Mouse (Mus musculus): ENCODE measurements around the gene C87436.

Gene C87436

DNA sequence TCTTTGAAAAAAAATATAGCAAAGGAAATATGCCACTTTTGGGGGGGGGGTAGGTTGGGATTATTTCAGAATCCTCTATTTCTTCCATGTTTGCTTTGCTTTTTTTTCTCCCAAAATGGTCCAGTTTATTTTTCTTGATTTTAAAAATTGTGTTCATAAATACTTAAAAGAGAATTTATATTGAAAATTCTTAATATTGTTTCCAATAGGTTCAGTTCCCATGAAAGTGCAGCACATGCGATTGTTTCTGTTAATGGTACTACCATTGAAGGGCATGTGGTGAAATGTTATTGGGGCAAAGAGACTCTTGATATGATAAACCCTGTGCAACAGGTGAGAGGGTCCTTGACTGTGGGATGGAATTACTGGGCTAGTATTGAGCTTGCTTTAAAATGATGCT is 11.8 kb upstream of the C87436 start, which contains the start of gene Gm44790:
Gene Gm44790, plus strand, starts transcription at position 301 of the 400 bp plus-strand sequence.
- DNase-seq (ENCODE audit: low spot score in 2 of 2): no peak

DNA sequence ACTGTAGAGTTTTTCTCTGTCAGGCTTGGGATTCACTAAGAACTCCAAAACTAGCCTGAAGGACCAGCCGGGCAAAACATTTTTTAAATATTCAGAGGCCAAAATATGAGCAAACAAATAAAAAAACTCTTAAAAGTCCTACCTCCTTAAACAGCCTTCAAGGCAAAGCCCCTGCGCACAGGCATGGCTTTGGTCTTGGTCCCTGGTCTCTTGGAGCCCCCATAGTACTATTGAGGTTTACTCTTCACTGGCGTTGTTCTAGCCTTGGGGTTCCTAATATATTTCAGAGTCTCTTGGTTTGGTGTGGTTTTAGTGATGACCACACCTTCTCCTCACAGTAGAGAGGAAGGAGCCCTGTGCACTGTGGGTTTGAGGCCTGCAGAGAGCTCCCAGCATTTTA is 6.6 kb upstream of the C87436 start:
- no peak for DNase-seq (ENCODE audit: low spot score in 2 of 2)

DNA sequence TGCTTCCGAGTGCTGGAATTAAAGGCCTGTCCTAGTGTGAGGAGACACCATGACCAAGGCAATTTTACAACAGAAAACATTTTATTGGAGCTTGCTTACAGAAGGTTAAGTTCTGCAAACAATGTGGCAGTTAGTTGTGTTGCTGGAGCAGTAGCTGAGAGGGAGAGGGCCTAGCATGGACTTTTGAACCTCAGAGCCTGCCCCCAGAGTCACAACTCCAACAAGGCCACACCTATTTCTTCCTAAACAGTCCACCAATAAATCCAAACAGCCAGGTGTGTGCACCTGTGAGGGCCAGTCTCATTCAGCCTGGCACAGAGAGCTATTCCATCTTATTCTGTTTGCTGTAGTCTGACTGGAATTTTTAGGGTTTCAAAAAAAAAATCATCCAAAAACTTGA is 4.5 kb upstream of the C87436 start:
- DNase-seq (ENCODE audit: low spot score in 2 of 2): no peak

DNA sequence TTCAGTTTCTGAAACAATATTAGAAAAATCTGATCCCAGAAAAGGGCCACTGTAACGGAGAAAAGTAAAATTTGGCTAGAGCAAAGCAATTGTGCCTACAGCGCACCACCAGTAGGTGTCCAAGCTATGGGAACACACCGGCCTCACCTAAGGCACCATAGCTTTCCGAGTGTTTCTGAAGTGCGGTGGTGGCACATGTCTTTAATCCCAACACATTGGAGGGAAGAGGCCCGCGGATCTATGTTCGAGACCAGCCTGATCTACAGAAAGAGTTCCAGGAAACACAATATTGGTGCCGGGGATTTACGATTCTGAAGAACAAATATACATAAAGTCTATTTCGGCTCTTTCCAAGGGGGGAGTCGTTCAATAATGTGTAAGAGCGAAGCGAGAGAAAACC is 463 bp upstream of the C87436 start:
- DNase-seq (ENCODE audit: low spot score in 2 of 2): peak; percentile 44 to 51

DNA sequence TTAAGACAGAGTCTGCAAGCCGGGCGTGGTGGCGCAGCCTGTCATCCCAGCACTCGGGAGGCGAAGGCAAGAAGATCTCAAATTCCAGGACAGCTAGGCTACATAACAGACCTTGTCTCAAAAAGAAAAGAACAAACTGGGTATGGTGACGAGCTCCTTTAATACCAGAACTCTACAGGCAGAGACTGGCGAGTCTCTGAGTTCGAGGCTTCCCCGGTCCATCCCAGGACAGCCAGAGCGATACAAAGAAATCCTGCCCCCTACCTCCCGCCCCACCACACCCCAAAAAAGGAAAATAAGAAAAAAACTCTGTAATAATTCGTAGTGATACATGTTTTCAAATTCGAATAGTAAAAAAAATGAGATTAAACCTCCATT is 934 bp downstream of the C87436 start:
- no peak for DNase-seq (ENCODE audit: low spot score in 2 of 2)

DNA sequence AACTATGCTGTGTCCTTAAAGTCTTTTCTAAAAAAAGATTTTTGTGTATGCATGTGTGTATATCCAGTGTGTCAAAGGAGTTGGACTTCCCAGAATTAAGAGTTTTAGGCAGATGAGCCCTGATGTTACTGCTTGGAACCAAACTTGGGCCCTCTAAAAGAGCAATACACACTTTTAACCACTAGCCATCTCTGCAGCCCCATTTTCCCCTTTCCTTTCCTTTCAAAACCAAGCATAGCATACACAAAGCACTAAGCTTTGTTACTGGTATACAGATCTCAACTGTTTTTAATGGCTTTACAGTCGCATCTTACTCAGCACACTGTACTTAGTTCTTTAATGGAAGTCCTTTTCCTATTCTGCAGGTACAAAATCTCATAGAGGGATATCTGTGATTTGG is 1.4 kb downstream of the C87436 start:
- no peak for DNase-seq (ENCODE audit: low spot score in 2 of 2)

DNA sequence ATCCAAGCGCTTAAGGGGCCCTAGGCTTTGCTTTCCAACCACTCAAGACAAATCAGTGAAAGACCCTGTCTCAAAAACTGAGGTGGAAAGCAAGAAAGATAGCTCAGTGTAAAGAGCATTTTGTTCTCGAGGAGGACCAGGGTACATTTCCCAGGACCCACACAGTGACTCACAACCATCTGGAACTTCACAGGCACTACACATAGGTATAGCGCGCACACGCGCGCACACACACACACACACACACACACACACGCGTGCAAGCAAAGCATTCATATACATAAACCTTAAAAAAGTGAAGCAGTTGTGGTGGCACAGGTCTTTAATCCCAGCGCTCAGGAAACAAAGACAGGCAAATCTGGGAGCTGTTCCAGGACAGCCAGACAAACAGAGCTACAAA is 3.4 kb downstream of the C87436 start:
- DNase-seq (ENCODE audit: low spot score in 2 of 2): no peak

DNA sequence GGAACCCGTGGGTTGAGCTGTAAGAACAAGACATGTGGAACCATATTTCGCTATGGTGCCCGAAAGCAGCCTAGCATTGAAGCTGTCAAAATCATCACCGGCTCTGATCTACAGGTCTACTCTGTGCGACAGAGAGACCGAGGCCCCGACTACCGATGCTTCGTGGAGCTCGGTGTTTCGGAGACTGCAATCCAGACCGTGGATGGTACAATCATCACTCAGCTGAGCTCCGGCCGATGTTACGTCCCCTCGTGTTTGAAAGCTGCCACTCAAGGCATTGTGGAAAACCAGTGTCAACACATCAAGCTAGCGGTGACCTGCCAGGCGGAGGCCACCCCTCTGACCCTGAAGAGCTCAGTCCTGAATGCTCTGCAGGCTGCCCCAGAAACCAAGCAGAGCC is 7.4 kb downstream of the C87436 start:
- DNase-seq (ENCODE audit: low spot score in 2 of 2): no peak

DNA sequence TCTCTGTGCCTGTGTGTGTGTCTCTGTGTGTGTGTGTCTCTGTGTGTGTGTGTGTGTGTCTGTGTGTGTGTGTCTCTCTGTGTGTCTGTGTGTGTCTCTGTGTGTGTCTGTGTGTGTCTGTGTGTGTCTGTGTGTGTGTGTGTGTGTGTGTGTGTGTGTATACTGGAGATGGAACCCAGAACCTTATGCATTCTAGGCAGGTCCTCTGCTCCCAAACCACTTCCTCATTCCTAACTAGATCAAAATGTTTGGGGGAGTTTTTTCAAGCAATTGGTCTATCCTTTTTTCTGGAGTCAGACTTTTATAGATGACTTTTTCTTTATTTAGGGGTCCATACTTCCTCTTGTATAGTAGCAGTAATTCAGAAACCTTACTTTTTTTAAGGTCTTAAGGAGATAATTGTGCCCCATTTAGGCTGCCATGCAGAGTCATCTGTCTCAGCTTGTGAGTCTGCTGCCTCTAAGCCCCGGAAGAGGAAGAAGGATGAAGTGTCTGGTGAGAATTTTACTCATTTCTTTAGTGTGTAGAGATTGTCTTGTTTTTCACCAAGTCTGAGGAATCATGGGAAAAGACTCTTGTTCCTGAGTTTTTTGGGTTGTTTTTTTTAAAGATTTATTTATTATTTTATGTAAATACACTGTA is 8.9 kb downstream of the C87436 start:
- DNase-seq (ENCODE audit: low spot score in 2 of 2): no peak

DNA sequence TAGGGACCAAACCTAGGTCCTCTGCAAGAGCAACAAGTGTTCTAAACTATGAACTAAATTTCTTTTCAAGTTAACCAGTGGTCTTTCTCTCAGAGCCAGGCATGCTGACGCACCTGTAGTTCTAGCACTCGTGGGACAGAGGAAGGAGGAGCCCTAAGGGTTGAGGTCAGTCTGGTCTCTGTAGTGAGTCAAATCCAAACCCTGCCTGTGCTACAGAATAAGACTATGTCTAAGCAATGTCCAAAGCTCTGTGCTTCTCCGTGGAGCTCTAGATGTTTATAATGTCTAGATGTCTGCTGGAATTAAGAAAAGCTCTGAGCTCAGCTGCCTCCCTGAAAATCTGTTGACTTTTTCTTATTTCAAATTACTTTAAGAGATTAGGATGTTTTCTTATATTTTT is 18.6 kb downstream of the C87436 start:
- DNase-seq (ENCODE audit: low spot score in 2 of 2): no peak

DNA sequence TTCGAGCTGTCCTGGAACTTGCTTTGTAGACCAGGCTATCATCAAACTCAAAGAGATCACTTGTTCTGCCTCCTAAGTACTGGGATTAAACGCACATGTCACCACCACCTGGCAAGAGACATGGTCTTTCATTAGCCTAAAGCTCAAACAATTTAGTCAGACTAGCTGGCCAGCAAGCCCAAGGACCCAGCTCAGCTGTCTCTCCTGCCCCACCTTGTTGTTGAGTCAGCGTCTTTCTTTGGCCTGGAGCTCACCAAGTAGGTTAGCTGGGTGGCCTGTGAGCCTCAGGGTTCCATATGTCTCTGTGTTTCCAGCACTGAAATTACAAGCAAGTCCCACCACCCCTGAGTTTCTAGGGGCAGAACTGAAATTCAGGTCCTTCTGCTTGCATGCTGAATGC is 24.9 kb downstream of the C87436 start:
- DNase-seq (ENCODE audit: low spot score in 2 of 2): no peak

DNA sequence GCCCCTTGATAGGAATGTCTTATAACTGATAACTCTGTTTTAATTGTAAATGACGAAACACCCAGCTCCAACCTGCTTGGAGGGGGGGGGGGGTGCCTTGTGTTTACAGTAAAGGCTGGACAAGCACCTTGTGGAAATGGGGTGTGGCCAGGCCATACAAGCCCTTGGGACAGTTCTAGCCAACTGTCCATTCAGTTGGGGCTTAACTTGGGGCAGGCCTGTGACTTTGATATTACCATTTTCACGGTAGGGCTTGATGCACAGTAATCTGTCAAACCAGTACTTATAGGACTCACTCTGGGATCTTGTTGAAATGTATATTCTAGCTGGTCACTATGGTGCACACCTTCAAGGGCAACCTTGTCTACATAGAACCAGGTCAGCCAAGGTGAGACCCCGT is 33.1 kb downstream of the C87436 start:
- DNase-seq (ENCODE audit: low spot score in 2 of 2): peak in 1 of 2 experiments; percentile 21

DNA sequence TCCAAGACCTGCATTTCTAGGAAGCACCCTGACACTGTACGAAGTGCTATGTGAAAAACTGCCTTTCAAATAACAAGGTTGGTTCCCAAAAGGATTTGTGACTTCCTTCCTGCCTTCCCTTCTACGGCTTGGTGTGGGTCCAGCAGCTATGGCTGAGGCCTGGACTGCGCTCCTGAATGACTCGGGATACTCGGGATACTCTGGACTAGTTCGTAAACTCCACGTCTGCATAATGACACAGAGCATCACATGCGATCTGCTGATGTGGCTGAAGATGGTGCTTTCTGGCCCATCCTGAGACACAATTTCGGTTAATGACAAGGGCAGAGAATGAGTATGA is 33.6 kb downstream of the C87436 start:
- DNase-seq (ENCODE audit: low spot score in 2 of 2): peak in 1 of 2 experiments; percentile 6

DNA sequence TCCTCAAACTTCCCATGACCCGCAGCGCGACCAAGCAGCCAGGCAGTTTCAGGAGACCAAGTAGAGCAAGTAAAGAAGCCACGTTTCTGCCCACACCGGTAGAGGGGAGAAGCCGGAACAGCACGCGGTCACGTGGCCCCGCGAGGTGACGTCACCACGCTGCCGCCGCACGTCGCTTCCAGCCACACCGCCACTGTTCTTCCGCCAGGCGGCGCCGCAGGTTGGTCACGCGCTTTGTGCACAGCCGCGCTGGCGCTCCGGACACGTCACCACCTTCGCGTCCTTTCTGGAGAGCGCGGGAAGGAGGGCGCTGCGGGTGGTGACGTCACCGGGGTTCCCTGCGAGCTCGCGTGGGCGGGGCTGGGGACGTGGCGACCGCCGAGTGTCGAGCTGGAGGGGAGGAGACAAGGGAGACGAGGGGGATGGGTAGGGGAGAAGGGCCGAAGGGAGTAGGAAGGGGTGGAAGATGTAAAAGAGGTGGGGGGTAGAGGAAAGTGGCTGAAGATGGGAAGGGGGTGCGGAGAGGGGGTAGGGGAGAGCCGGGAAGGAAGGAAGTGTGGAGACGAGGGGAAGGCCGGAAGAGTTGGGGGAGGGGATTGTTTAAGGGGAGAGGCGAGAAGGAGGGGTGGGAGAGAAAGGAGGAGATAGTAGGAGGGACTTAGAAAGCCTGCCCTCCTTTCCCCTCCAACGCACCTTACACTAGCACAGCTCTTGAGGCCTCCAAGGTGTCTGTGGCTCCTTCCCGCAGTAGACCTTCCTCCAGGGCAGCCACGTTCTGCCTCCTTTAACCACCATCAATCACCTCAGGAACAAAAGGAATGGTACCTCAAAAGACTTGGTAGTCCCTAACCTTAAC is 34.2 kb downstream of the C87436 start:
- peak; percentile 100 for DNase-seq (ENCODE audit: low spot score in 2 of 2)

DNA sequence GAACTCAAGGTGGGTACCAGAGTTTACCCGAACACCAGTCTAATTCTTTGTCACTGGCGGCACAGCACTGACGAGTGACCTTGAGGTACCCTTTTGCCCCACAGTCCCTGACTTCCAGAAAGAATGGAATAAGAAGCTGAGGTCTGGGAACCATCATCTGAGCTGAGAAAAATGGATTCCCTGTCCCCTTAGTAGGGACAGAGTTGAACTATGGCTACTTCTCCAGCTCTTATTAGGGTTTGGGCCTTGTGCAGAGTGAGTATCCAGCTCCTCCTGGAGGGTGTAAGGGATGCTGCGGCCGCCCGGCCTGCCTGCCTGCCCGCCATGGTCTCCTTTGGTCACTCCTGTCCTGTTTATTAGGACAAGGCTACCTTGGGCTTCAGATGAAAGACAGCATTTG is 34.9 kb downstream of the C87436 start:
- peak in 1 of 2 experiments; percentile 18 for DNase-seq (ENCODE audit: low spot score in 2 of 2)

DNA sequence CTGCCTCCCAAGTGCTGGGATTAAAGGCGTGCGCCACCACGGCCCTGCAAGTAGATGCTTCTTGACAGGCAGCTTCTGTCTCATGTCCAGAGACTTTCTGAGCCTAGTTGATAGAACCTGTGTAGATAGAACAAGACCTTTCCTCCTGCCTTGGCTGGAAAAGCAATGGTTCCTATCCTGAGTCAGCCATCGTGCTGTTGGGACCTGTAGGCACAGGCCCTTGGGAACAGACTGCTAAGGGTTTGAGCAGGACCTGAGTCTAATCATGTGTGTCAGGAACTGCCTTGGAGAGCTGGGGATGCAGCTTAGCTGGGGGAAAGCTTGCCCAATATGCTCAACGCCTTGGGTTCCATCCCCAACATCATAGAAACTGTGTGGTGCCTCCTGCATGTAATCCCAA is 35.9 kb downstream of the C87436 start:
- DNase-seq (ENCODE audit: low spot score in 2 of 2): no peak

DNA sequence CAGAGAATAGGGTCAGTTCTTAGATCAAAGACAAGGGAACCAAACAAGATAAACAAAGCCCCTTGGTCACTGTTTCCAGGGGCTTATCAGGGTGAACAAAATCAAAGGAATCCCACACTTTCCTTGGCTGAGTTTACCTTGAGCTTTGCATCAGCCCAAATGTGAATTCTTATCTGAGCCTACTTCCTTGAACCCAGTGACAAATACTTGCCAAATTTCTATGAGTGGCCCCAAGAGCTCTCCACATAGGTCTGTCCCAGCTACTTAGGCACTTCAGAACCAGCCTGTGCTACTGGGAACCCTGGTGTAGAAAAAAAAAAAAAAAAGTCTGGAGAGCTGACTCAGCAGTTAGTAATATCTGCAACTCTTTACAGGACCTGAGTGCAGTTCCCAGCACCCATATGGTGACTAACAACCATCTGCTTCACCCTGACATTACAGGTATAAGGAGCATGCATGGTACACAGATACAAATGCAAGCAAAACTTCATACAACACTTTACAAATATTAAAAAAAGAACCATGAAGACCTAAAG is 36.5 kb downstream of the C87436 start:
- no peak for DNase-seq (ENCODE audit: low spot score in 2 of 2)

DNA sequence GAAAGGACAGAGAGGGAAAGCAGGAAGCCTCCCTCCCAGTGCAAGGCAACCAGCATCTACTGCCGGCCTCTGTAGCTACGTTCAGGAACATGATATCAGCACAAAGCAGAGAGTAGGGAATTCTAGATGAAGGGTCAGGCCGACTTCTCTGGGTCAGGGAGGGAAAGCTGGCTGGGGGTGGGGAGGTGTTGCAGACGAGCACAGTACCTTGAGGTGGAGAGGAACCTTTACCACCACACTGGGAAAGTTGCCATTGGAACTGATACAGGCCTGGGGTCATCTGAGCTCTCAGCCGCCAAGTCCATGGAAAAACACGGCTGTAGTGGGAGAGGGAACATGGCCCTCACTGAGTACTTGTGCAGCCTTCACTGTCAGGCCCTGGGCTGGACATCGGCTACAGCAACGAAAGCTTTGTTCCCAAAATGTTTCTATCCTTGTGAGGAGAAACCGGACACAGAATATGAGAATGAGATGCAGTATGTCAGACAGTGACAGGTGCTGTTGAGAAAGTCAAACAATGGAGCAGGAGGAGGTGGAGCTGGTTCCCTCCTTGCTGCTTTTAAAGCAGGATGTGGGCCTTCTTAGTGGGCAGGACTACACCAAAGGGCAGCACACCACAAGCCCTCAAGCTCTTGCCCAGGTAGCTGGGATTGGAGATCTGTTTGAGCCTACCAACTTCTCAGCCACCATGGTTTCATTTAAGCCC is 37.4 kb downstream of the C87436 start:
- DNase-seq (ENCODE audit: low spot score in 2 of 2): no peak

DNA sequence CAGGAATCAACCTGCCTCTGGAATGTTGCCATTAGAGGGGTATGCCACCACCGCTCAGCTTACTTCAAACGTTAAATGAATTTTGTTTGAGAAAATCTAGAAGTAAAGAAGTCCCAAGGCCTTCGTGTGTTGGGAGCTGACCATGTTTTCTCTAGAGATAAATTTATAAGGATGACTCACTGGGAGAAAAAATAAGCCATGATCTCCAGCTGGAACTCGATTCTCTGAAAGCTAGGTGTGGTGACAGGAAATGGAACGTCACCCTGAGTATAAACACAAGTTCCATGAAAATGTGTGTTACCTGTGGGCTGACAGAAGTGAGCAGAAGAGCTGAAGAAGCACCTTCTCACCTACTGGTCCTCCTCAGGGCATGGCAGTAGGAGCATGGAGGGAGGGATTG is 38.8 kb downstream of the C87436 start:
- no peak for DNase-seq (ENCODE audit: low spot score in 2 of 2)

DNA sequence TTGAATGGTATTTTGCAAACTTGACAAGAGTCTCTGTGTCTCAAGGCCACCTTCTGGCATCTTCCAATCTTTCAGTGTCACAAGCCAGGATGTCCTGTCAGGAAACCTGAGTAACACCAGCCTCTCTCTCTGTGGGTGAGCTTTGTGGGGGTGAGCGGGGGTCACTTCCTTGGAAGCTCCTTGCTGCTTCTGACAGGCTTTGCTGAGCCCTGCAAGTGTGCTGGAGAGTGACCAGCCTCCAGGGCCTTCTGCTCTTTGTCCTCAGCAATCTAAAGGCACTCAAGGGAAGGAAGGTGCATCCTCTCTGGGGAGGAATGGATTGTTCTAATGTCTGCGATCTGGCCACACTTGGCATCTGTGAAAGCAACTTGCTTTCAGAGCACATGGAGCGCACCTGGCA is 41.1 kb downstream of the C87436 start:
- DNase-seq (ENCODE audit: low spot score in 2 of 2): no peak

DNA sequence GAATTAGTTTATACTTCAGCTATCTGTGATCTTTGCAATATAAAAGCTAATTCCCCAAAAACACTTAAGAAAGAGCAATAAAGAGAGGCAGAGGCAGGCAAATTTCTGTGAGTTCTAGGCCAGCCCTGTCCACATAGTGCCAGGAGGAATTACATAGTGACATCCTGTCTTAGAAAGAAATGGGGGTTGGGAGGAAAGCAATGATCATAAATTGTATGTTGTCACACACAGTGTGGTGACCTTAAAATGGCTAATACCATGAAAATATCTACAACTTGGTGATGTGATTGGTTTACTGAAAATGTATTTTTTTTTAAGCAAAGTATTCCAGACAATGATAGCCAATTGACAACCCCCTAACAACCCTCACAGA is 41.6 kb downstream of the C87436 start:
- no peak for DNase-seq (ENCODE audit: low spot score in 2 of 2)

DNA sequence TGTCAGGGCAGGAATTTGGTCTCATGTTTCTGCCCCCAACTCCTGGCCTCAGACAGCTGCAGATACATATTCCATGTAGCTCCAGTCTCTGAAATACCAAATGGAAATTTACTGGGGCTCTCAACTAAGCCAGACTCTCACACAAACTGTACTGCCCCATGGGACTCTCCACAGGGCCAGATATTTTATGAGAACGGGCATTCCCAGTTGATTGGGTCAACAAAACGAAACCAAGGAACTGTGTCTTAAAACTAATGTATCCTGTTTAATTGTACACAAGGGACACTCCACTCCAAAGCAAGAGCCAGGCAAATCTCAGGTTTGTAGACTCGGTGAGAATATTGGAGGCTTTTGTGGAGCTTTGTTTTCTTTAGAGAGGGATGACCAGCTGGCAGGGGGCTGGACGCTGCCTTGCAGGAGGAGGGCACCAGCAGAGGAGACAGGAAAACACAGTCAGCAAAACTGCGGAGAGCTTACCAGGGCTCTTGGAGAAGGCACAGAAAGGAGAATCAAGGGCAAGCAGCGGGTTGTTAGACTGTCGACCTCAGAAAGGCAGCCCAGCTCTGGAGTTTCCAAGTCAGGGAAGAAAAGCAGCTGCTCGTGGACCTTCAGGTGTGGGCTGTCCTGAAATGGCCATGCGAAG is 42.1 kb downstream of the C87436 start:
- no peak for DNase-seq (ENCODE audit: low spot score in 2 of 2)

Measured in thymus, postnatal 10 days (tissue).